Mouse (Mus musculus) adrenal gland (tissue): ENCODE results near the gene Rtl8c.
"Not testable (repeated sequence)": the region's sequence is repeated elsewhere in the genome, so short reads cannot be mapped to it uniquely, and the experiment has no call there.

Experiments
- intact Hi-C: fragments of 180-260 bp; cut with DNase I; formaldehyde crosslinking; loops from one replicate; pipeline ENCODE4 v1.15.1; 2025
- long read RNA-seq, 2 experiments: library from polyadenylated mRNA; unstranded; transcript quantifications; one replicate each; pipeline ENCODE4 v2.0.0; 2020; ENCODE audit warnings: borderline replicate concordance in 1 of 2; ENCODE audit not compliant: insufficient replicate concordance in 1 of 2

Rtl8c gene
- long read RNA-seq, experiment 1, partial matches to known transcripts: 6 of 75 reads
- long read RNA-seq, experiment 1, other reads (novel, unspliced or antisense): 69 of 75 reads
- long read RNA-seq, experiment 2, partial matches to known transcripts: 0 of 94 reads
- long read RNA-seq, experiment 2, other reads (novel, unspliced or antisense): 94 of 94 reads

GRCm38 (mm10) chrX:53607242-53608121, at the start of gene Rtl8c:
Gene Rtl8c (plus strand): TSS chrX:53608032.
- intact Hi-C loops: no loop called here

- intact Hi-C loops: no loop called here
These were observed 28.5 kb upstream of the Rtl8c start for GRCm38 (mm10) chrX:53579311-53579710.

- intact Hi-C loops: not testable (repeated sequence)
These were observed 26.4 kb upstream of the Rtl8c start for GRCm38 (mm10) chrX:53581407-53581806.

GRCm38 (mm10) chrX:53583404-53583803, 24.4 kb upstream of the Rtl8c start:
- intact Hi-C loops: not testable (repeated sequence)

GRCm38 (mm10) chrX:53599993-53600392, 7.8 kb upstream of the Rtl8c start:
- intact Hi-C loops: not testable (repeated sequence)

- intact Hi-C loops: not testable (repeated sequence)
These were observed 1.7 kb upstream of the Rtl8c start for GRCm38 (mm10) chrX:53606176-53606575.

- intact Hi-C loops: no loop called here
These were observed 436 bp downstream of the Rtl8c start for GRCm38 (mm10) chrX:53608122-53608813.

- intact Hi-C loops: not testable (repeated sequence)
These were observed 1.0 kb downstream of the Rtl8c start, which contains the start of gene Gm14597 for GRCm38 (mm10) chrX:53608879-53609278. Gene Gm14597 (minus strand): TSS chrX:53608979.

- intact Hi-C loops: no loop called here
These were observed 2.7 kb downstream of the Rtl8c start for GRCm38 (mm10) chrX:53610571-53610970.

- intact Hi-C loops: not testable (repeated sequence)
These were observed 3.6 kb downstream of the Rtl8c start for GRCm38 (mm10) chrX:53611395-53611794.

- intact Hi-C loops: not testable (repeated sequence)
These were observed 30.3 kb downstream of the Rtl8c start for GRCm38 (mm10) chrX:53638107-53638506.

- intact Hi-C loops: not testable (repeated sequence)
These were observed 34.8 kb downstream of the Rtl8c start for GRCm38 (mm10) chrX:53642604-53642979.

GRCm38 (mm10) chrX:53642980-53643961, 35.4 kb downstream of the Rtl8c start, which contains the start of gene Rtl8a:
Gene Rtl8a (minus strand): TSS chrX:53643682.
- intact Hi-C loops: not testable (repeated sequence)

- intact Hi-C loops: no loop called here
These were observed 38.1 kb downstream of the Rtl8c start for GRCm38 (mm10) chrX:53645885-53646284.

GRCm38 (mm10) chrX:53652917-53653316, 45.1 kb downstream of the Rtl8c start:
- intact Hi-C loops: not testable (repeated sequence)
